Mouse (Mus musculus) monocyte, adult 5-6 weeks (primary cell): ENCODE measurements at regions not wholly inside any gene's neighbourhood (a gene's known extent, or its start where the extent isn't known, plus 50 kb on each side); places are given as distances from the start of the nearest gene placed in this dataset.

Experiments used
- ATAC-seq: fragments of 153-309, 156-312 bp; replicated peaks from 2 replicates; pipeline ENCODE4 v1.8.0; 2017; ENCODE audit warnings: mild to moderate bottlenecking; ENCODE audit not compliant: low TSS enrichment, insufficient number of reproducible peaks, severe bottlenecking, poor library complexity, low FRiP score

DNA sequence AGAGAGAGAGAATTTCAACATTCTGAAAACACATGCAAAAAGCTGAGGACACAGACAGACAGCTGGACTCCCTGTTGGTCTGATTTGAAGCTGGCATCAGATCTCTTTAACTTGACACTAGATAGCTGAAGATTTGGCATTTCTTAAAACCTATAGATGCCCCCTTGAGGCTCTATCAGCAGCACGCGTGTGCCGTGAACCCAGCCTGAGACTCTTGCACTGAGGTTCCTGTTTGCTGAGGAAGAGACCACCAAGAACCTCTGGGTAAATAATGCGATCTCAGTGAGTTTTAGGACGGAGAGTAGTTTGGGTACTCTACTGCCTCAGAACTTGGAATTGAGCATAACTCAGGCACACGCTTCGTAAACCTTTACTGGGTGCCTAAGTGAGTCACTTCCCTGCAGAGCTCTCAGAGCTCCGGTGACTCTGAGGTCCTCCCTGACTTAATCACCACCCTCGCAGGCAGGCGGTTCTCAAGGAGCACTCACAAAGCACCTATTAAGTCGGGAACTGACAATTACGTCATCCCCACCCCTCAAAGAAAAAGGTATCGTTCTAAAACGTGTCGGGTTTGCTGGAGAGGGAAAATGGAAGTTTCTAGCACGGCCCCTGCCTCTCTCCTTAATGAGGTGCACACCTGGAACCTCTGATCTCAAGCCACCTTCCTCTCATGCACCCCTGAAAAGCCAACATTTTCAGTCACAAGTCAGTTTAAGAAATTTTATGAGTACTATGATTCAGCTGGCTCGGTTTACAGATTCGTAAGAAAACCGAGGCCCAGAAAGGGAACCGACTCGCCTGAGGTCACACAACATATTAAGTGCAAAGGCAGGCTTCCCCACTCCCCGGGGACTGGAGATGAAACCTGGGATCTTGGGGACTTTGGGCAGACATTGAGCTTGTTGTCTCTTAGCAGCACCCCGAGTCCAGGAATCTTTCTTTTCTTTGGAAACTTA, 107.7 kb upstream of the Cpm start:
- ATAC-seq = no peak

- ATAC-seq = no peak
Observed at GRCm38 (mm10) chr10:117520536-117521314, 108.6 kb upstream of the Cpm start.

DNA sequence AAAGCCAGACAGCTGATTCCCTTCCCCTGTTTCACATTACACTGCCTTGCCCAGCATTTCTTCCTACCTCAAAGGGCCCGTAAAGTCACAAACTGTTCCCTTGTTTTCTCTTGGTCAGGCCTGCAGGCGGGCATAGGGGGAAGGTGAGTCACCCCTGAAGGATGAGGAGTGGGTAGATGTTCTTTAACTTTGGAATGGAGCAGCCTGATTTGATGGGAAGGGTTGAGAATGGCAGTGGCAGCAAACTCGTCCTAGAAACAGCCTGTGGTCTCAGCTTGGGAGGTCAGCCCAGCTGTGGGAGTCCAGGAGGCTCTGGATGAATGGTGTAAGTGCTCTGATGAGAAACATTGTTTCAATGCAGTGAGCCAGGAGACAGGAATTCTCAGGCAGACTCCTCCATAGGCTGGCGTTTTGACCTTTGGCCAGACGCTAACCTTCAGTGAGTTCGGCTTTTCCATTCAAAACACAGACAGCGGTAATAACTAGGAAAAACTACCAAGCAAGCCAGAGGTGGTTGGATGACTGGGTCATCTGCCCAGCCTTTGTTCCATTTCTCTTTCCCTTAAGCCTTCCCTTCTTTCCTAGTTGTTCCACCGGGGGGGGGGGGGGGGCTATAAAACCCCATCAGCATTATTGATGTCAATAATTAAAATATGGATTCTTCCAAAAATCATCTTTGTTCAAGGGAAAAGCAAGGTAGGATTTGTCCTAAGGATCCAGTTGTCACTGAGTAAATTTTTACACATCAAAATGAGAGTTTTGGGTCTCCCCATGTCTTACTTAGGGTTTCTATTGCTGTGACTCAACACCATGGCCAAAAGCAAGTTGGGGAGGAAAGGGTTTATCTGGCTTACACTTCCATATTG, 109.4 kb upstream of the Cpm start:
- ATAC-seq = no peak

- ATAC-seq = no peak
Observed at GRCm38 (mm10) chr10:117518793-117519669, 110.3 kb upstream of the Cpm start.

- no peak for ATAC-seq
Observed at GRCm38 (mm10) chr10:117517800-117518770, 111.2 kb upstream of the Cpm start.

- ATAC-seq = no peak
Observed at GRCm38 (mm10) chr10:117517071-117517714, 112.1 kb upstream of the Cpm start.

GRCm38 (mm10) chr10:117516510-117516909, 112.8 kb upstream of the Cpm start:
- ATAC-seq = no peak

DNA sequence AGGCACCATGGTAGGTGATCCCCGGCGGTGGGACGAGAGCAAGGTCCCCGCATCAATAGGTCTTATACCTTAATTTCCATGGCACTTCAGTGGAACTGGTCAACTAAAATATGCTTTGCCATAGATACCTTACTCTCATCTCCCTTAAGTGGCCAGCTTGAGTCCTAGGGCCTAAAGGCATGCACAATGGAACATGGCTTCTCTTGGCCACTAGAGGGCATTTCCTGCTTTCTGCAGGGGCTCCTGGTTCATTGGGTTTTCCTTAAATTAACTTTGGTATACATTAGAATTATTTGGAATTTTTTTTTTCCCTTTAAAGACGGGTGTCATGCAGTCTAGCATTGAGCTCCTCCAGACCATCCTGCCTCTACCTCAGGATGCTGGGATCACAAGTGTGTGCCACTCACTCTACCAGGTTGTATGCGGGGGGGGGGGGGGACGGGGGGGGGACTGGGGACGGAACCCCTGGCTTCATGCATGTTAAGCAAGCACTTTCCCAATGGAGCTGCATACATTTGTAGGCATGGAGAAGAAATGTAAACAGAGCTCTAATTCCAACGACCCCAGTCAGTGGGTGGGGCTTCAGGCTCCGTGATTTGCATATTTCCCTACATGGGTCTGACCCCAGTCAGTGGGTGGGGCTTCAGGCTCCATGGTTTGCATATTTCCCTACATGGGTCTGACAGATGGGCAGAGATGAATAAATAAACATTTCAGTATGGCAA, 113.4 kb upstream of the Cpm start:
- ATAC-seq = no peak

DNA sequence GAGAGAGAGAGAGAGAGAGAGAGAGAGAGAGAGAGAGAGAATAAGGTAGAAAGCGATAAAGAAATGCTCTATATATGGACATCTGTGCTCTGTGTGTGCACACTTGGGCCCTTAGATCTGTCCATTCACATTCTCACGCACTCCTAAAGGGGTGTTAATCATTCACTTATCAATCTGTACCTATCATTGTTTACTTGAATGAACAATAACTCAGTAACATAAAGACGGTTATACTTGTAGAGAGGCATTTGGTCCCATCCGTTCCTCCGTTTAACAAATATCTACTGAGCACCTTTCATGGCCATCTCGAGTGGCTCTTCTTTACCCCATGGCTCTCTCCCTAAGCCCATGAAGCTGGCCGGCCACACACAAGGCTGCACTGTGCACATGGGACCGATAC, 114.3 kb upstream of the Cpm start:
- ATAC-seq = no peak

DNA sequence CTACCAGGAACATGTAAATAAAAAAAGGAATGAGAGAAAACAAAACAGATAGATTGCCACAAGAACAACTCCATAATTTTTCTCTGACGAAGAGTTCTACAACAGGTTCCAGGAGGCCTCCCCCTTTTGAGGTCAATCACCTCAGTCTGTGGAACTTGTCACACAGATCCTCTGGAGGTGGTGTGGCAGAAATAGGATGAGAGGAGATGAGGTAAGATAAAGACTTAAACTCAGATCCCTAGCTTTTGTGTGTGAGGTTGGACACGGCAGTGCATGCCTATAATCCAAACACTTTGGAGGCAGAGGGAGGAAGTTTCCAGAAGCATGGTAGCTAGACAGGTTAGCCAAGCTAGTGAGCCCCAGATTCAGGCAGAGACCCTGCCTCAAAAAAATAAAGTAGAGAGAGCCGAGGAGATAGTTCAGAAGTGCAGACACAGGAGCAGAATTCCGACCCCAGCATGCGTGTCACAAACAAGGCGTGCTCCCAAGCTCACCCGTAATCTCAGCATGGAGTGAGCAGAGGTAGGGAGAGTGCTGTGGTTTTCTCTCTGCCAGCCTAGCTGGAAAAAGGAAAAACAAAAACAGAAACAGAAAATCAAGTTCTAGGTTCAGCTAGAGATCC, 115.3 kb upstream of the Cpm start:
- ATAC-seq = no peak

- no peak for ATAC-seq
Observed at GRCm38 (mm10) chr10:117512424-117513257, 116.7 kb upstream of the Cpm start.

DNA sequence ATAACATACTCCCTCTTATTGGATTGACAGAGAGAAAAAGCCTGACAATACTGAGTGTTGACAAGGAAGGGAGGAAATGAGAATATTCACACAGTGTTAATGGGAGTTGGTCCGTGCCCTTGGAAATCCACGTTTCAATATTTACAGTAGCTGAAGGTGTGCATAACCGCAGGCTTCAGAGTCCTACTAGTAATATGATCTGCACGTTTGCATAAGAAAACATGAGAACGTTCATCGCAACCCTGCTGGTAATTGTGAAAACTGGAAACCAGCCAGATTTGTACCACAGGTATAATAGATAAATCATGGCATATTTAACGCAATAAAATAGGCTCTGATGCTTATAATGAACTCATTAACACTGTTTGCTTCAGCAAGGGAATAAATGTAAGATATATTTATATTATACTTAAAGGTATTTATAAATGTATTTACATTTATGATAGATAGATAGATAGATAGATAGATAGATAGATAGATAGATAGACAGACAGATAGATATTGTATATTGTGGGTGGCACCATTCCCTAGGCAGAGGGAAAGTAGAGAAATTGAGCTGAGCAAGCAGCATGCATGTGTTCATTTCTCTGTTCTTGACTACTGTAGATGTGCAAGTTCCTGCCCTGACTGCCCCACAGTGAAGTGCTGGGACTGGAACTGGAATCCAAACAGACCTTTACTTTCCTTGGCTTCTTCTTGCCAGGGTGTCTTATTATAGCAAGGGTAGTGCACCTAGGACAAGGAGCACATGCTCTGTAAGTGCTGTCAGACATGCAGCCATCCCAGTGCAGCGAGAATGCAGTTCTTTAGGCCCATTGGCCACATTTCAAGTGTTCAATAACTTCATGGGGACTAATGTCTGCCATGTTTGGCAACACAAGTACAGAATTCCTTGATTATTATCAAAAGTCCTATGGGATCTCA, 117.6 kb upstream of the Cpm start:
- ATAC-seq = no peak

DNA sequence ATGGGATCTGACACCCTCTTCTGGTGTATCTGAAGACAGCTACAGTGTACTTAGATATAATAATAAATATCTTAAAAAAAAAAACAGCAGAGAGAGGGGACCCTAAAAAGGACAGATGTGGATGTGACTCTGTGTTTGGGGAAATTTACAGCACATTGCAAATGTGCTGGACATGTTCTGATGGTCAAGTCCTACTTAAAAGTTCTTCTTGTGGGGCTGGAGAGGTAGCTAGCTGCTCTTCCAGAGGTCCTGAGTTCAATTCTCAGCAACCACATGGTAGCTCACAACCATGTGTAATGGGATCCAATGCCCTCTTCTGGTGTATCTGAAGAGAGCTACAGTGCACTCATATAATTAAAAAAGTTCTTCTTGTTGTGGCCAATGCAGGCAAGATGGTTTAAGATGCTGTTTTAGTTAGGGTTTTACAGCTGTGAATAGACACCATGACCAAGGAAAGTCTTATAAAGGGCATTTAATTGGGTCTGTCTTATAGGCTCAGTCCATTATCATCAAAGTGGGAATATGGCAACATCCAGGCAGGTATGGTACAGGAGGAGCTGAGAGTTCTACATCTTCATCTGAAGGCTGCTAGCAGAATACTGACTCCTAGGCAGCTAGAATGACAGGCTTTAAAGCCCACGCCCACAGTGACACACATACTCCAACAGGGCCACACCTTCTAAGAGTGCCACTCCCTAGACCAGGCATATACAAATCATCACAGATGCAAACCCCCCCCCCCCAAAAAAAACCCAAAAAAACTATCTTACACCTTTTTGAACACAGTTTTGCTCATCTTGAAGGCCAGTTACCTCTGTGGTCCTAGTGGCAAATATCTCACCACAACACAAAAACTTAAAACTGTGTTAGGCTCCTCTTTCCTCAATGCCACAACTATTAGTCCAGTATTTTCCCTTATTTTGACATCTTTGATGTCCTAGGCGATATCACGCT, 118.5 kb upstream of the Cpm start:
- no peak for ATAC-seq
